Mouse (Mus musculus) G1E (cell line): ENCODE results near the gene Dvl1. TPM values are rescaled to one million over a fixed set of nuclear protein-coding genes. Genes with fewer than 3 reads are reported as not detected.

Experiments
- ATAC-seq: 2 replicates; pipeline ENCODE4 v1.8.0; 2016; ENCODE audit warnings: mild to moderate bottlenecking; ENCODE audit not compliant: insufficient number of reproducible peaks, poor library complexity, low FRiP score, severe bottlenecking; ENCODE audit errors: extremely low read depth
- DNase-seq: peaks from one replicate; pipeline ENCODE4 v3.0.0; 2012; ENCODE audit warnings: low spot score
- H3K27me3 ChIP-seq: 2 replicates; pipeline ENCODE4 v1.6.1; 2012; ENCODE audit warnings: mild to moderate bottlenecking, low read length, inconsistent platforms; ENCODE audit not compliant: insufficient read depth
- H3K36me3 ChIP-seq: replicated peaks from 2 replicates; pipeline ENCODE3; 2012; ENCODE audit warnings: mild to moderate bottlenecking, inconsistent platforms
- H3K4me1 ChIP-seq: 2 replicates; pipeline ENCODE4 v1.6.1; 2012; ENCODE audit warnings: low read depth, low read length, inconsistent platforms, mixed read lengths; ENCODE audit not compliant: insufficient read depth
- H3K4me3 ChIP-seq: 2 replicates; pipeline ENCODE4 v1.5.1; 2012; ENCODE audit warnings: low read depth, mild to moderate bottlenecking, inconsistent platforms, low read length, moderate library complexity, mixed read lengths
- H3K9me3 ChIP-seq: replicated peaks from 2 replicates; pipeline ENCODE4 v1.6.1; 2012; ENCODE audit warnings: inconsistent platforms
- CTCF ChIP-seq: IDR thresholded peaks from 2 replicates; pipeline ENCODE4 v1.5.1; 2012; ENCODE audit warnings: low read depth, low read length, inconsistent platforms, mixed read lengths
- GATA1 ChIP-seq: IDR thresholded peaks from 2 replicates; pipeline ENCODE4 v1.6.1; 2012; ENCODE audit warnings: borderline replicate concordance, low read length, inconsistent platforms, mixed read lengths
- GATA2 ChIP-seq: IDR thresholded peaks from 2 replicates; pipeline ENCODE4 v1.6.1; 2012; ENCODE audit warnings: low read depth, low read length, inconsistent platforms, borderline replicate concordance
- POLR2AphosphoS5 ChIP-seq: IDR thresholded peaks from 2 replicates; pipeline ENCODE4 v1.6.1; 2012; ENCODE audit warnings: low read depth, low read length, inconsistent platforms; ENCODE audit not compliant: insufficient replicate concordance
- TAL1 ChIP-seq: conservative IDR thresholded peaks from 2 replicates; pipeline ENCODE4 v1.6.1; 2012; ENCODE audit warnings: low read depth, low read length, inconsistent platforms, mixed read lengths
- polyA plus RNA-seq: library from polyadenylated mRNA; stranded (reverse); fragments of >175 nt; gene quantifications from 2 replicates; pipeline ENCODE4 v1.2.3, GENCODE M21; 2012
- total RNA-seq, 2 experiments: library from RNA; stranded (forward) in 1 of 2; stranded (reverse) in 1 of 2; fragments of 200-1000 nt in 1 of 2; fragments of >200 nt in 1 of 2; fragmentation: Nextera tagmentation in 1 of 2; gene quantifications; 2 replicates each; pipeline ENCODE4 v1.2.3; 2014 to 2017

Dvl1 gene
- total and polyA plus RNA-seq, 3 experiments = 9.2 to 77.7 (median 14.4) TPM

- TF ChIP-seq GATA2 (no peak), POLR2AphosphoS5 (no peak), GATA1 (no peak), CTCF (no peak), TAL1 (no peak)
- H3K36me3 ChIP-seq = peaks cover 62% of the 10 kb centered on the region
- peaks cover 57% of the 10 kb centered on the region for H3K4me1 ChIP-seq
- ATAC-seq (no peak), DNase-seq (no peak)
- no peaks in the 10 kb centered on the region for H3K9me3 ChIP-seq
- no peaks in the 10 kb centered on the region for H3K27me3 ChIP-seq
- H3K4me3 ChIP-seq = peak overlapping the region; percentile 90
These were observed 46.0 kb downstream of the Dvl1 start for GRCm38 (mm10) chr4:155893212-155893690.

- DNase-seq (peak; percentile 84), ATAC-seq (peak; percentile 69)
- Histone ChIP-seq H3K4me3 (peak overlapping the region; percentile 90; the same call in 1 of the 2 replicates), H3K27me3 (no peaks in the 10 kb centered on the region), H3K4me1 (peaks cover 55% of the 10 kb centered on the region), H3K9me3 (no peaks in the 10 kb centered on the region), H3K36me3 (peaks cover 62% of the 10 kb centered on the region)
- TF ChIP-seq GATA1 = no peak
- no peak for TF ChIP-seq GATA2
- no peak for TF ChIP-seq TAL1
- TF ChIP-seq POLR2AphosphoS5 = no peak
- no peak for TF ChIP-seq CTCF
These were observed 47.2 kb downstream of the Dvl1 start for GRCm38 (mm10) chr4:155894311-155894881.

GRCm38 (mm10) chr4:155895216-155895615, 48.0 kb downstream of the Dvl1 start:
- ATAC-seq (no peak), DNase-seq (no peak)
- Histone ChIP-seq H3K27me3 (no peaks in the 10 kb centered on the region), H3K9me3 (no peaks in the 10 kb centered on the region), H3K4me1 (peaks cover 47% of the 10 kb centered on the region), H3K36me3 (peaks cover 62% of the 10 kb centered on the region), H3K4me3 (no peak overlapping the region; the same call in 1 of the 2 replicates)
- TF ChIP-seq TAL1 (no peak), GATA2 (no peak), POLR2AphosphoS5 (no peak), CTCF (no peak), GATA1 (no peak)

- H3K4me1 ChIP-seq = peaks cover 41% of the 10 kb centered on the region
- no peak overlapping the region for H3K4me3 ChIP-seq
- H3K27me3 ChIP-seq = no peaks in the 10 kb centered on the region
- no peak for DNase-seq
- TF ChIP-seq TAL1 (no peak), GATA1 (no peak), GATA2 (no peak), CTCF (no peak), POLR2AphosphoS5 (no peak)
- no peak for ATAC-seq
- H3K36me3 ChIP-seq = peaks cover 63% of the 10 kb centered on the region
- H3K9me3 ChIP-seq = no peaks in the 10 kb centered on the region
These were observed 48.6 kb downstream of the Dvl1 start for GRCm38 (mm10) chr4:155895826-155896225.

GRCm38 (mm10) chr4:155896461-155896860, 49.3 kb downstream of the Dvl1 start:
- no peak for TF ChIP-seq GATA2
- TF ChIP-seq GATA1 = no peak
- TF ChIP-seq TAL1 = no peak
- TF ChIP-seq POLR2AphosphoS5 = no peak
- no peak for TF ChIP-seq CTCF
- Histone ChIP-seq H3K9me3 (no peaks in the 10 kb centered on the region), H3K4me3 (no peak overlapping the region), H3K36me3 (peaks cover 69% of the 10 kb centered on the region), H3K4me1 (peaks cover 34% of the 10 kb centered on the region), H3K27me3 (no peaks in the 10 kb centered on the region)
- ATAC-seq (no peak), DNase-seq (no peak)

GRCm38 (mm10) chr4:155898318-155898717, 51.1 kb downstream of the Dvl1 start:
- DNase-seq (no peak), ATAC-seq (no peak)
- no peaks in the 10 kb centered on the region for H3K27me3 ChIP-seq
- no peak overlapping the region for H3K4me3 ChIP-seq
- H3K9me3 ChIP-seq = no peaks in the 10 kb centered on the region
- H3K4me1 ChIP-seq = peaks cover 23% of the 10 kb centered on the region
- peaks cover 86% of the 10 kb centered on the region for H3K36me3 ChIP-seq
- TF ChIP-seq CTCF (no peak), GATA1 (no peak), TAL1 (no peak), POLR2AphosphoS5 (no peak), GATA2 (no peak)
